Mouse (Mus musculus): ENCODE measurements around the gene Phpt1. TPM values are rescaled to one million over a fixed set of nuclear protein-coding genes. Genes with fewer than 3 reads are reported as not detected.

Phpt1 gene
- polyA plus RNA-seq, 1 experiment from 2014 or later, result 197 TPM

DNA sequence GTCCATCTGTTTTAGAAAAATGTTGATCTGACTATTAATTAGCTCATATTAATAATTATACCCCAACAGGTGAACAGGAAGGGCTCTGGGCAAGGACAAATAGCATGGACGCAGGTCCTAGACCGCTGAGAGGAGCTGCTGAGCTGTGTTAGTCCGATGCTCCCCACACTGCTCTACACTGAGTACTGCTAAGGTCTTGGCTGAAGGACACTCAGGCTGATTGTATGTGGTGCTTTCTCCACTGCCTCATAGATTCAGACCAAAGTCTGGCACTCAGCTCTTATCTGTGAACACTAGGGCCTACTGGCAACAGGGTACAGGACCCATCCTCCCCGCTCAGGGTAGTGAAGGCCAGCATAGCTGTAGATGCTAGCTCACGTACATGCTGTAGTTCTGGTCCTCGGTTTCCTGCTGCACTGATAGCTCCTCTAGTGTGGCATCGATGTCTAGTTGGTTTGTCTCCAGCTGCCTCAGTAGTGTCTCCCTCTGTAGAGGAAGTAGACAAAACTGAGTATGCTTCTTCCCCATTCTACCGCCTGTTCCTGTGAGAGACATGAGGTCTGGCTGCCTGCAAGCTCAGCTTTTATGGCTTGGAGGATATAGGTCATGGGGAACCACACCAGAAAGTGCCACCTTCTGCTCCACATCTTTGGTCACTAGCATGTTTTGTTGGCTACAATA, 13.3 kb upstream of the Phpt1 start:
- Histone ChIP-seq H3K9ac (no peak overlapping the region), H3K27ac (ENCODE audit: low read depth) (no peak overlapping the region), H3K27me3 (ENCODE audit: insufficient read depth, low read length) (no peaks in the 10 kb centered on the region), H3K9me3 (ENCODE audit: low read depth, low read length) (no peaks in the 10 kb centered on the region), H3K36me3 (ENCODE audit: insufficient read depth) (peaks cover 93% of the 10 kb centered on the region), H3K4me2 (no peak overlapping the region), H3K4me1 (ENCODE audit: insufficient read depth) (no peaks in the 10 kb centered on the region), H3K4me3 (ENCODE audit: low read depth, low read length) (no peak overlapping the region)
- WGBS, result 92% methylated on average over 8 of the region's 8 CpGs
- DNase-seq (no peak), ATAC-seq (ENCODE audit: insufficient read depth) (no peak)
- TF ChIP-seq CTCF (IDR thresholded peaks at IDR 0.05; ENCODE audit: low read depth), result no peak

DNA sequence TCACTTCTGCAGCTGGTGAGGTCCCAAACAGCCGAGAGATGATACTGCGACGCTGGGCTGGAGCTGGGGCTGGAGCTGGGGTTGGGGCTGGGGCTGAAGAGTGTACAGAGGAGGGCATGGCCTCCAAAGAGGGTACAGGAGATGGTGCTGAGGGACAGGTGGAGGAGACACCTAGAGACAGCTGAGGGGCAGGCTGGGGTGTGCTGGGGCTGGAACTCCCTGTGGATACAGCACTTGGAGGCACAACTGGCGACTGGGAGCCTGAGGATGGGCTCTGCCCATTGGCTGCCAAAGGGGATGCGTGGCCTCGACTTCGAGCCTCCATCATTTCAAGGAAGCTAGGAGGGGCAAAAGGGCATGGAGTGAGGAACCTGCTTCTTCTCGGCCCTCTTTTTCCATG, 12.3 kb upstream of the Phpt1 start:
- TF ChIP-seq CTCF (IDR thresholded peaks at IDR 0.05; ENCODE audit: low read depth), result no peak
- Histone ChIP-seq H3K9me3 (ENCODE audit: low read depth, low read length) (no peaks in the 10 kb centered on the region), H3K9ac (no peak overlapping the region), H3K4me3 (ENCODE audit: low read depth, low read length) (no peak overlapping the region), H3K27ac (ENCODE audit: low read depth) (no peak overlapping the region), H3K27me3 (ENCODE audit: insufficient read depth, low read length) (no peaks in the 10 kb centered on the region), H3K4me2 (no peak overlapping the region), H3K36me3 (ENCODE audit: insufficient read depth) (peaks cover 90% of the 10 kb centered on the region), H3K4me1 (ENCODE audit: insufficient read depth) (no peaks in the 10 kb centered on the region)
- DNase-seq (no peak), ATAC-seq (ENCODE audit: insufficient read depth) (no peak)
- WGBS, result 88% methylated on average over 8 of the region's 8 CpGs

DNA sequence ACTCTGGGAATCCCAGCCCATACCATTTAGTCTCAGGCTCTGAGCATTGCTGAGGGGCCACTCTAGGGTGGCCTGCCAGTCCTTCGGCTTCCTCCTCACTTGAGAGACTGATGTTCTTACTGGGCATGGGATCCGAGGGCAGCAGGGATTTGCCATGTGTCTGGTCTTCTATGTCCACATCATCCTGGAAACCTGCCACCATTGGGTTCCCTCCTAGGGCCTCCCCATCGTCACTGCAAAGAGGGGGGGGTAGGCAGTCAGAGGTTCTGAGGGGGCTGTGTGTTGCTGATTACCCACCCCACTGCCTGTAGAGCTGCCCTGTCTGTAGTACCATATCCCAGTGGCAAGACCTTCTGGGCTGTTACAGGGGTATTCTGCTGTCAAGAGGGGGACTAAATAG, 10.6 kb upstream of the Phpt1 start:
- no peak for TF ChIP-seq CTCF (IDR thresholded peaks at IDR 0.05; ENCODE audit: low read depth)
- H3K4me1 ChIP-seq (ENCODE audit: insufficient read depth), result 0 out of 2 replicates have a peak, but pooled peaks cover 3% of the 10 kb centered on the region
- 76% methylated on average over 3 of the region's 3 CpGs for WGBS
- DNase-seq (no peak), ATAC-seq (ENCODE audit: insufficient read depth) (no peak)
- no peak overlapping the region for H3K4me3 ChIP-seq (ENCODE audit: low read depth, low read length)
- H3K9ac ChIP-seq, result no peak overlapping the region
- no peak overlapping the region for H3K4me2 ChIP-seq
- no peaks in the 10 kb centered on the region for H3K9me3 ChIP-seq (ENCODE audit: low read depth, low read length)
- peaks cover 8% of the 10 kb centered on the region for H3K27me3 ChIP-seq (ENCODE audit: insufficient read depth, low read length)
- peaks cover 73% of the 10 kb centered on the region for H3K36me3 ChIP-seq (ENCODE audit: insufficient read depth)
- no peak overlapping the region for H3K27ac ChIP-seq (ENCODE audit: low read depth)

DNA sequence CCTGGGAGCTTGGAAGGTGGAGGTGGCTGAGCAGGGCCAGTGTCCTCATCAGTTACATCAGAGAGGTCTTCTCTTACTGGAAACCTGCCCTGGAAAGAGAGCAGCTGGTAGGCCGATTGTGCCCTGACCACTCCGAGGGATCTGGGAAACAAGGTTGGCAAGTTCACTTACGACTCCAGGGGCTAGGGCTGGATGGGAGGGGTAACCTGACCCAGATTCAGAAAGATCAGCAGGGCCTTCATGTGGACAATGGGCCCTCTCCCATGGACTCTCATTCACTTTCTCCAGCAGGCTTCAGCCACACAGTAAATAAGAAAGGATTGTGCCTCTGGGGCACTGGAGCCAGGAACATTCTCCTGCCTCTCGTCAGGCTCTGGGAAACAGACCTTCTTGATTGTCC, 9.8 kb upstream of the Phpt1 start:
- peaks cover 65% of the 10 kb centered on the region for H3K36me3 ChIP-seq (ENCODE audit: insufficient read depth)
- H3K27ac ChIP-seq (ENCODE audit: low read depth), result no peak overlapping the region
- TF ChIP-seq CTCF (IDR thresholded peaks at IDR 0.05; ENCODE audit: low read depth), result no peak
- no peak overlapping the region for H3K4me2 ChIP-seq
- WGBS, result 72% methylated on average over 4 of the region's 4 CpGs
- no peak overlapping the region for H3K4me3 ChIP-seq (ENCODE audit: low read depth, low read length)
- DNase-seq (no peak), ATAC-seq (ENCODE audit: insufficient read depth) (no peak)
- 0 out of 2 replicates have a peak, but pooled peaks cover 3% of the 10 kb centered on the region for H3K4me1 ChIP-seq (ENCODE audit: insufficient read depth)
- H3K27me3 ChIP-seq (ENCODE audit: insufficient read depth, low read length), result peaks cover 16% of the 10 kb centered on the region
- no peak overlapping the region for H3K9ac ChIP-seq
- H3K9me3 ChIP-seq (ENCODE audit: low read depth, low read length), result no peaks in the 10 kb centered on the region

DNA sequence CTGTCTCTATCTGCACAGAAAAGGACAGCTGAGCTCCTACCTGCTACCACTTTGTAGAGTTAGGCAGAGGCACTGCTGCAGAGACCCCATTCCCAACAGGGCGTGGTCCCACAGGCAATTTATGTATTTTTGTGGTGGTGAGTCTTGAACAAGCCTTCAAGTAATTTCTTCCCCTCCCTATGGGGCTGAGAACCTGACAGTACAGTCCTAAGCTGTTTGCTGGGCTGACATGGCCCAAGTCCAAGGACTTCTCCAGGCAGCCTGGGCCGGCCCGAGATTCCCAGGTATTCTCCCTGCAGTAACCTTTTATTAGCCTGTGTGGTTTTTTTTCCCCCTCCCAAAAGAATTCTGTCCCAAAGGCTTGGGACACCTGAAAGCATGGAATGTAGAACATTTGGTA, 9.1 kb upstream of the Phpt1 start:
- H3K4me1 ChIP-seq (ENCODE audit: insufficient read depth), result 0 out of 2 replicates have a peak, but pooled peaks cover 3% of the 10 kb centered on the region
- ATAC-seq (ENCODE audit: insufficient read depth) (no peak), DNase-seq (no peak)
- no peak overlapping the region for H3K27ac ChIP-seq (ENCODE audit: low read depth)
- TF ChIP-seq CTCF (IDR thresholded peaks at IDR 0.05; ENCODE audit: low read depth), result no peak
- H3K27me3 ChIP-seq (ENCODE audit: insufficient read depth, low read length), result peaks cover 23% of the 10 kb centered on the region
- H3K9ac ChIP-seq, result no peak overlapping the region
- H3K4me3 ChIP-seq (ENCODE audit: low read depth, low read length), result no peak overlapping the region
- H3K36me3 ChIP-seq (ENCODE audit: insufficient read depth), result peaks cover 58% of the 10 kb centered on the region
- no peaks in the 10 kb centered on the region for H3K9me3 ChIP-seq (ENCODE audit: low read depth, low read length)
- WGBS, result 84% methylated on average over 3 of the region's 3 CpGs
- H3K4me2 ChIP-seq, result no peak overlapping the region

GRCm38 (mm10) chr2:25583571-25583970, 8.5 kb upstream of the Phpt1 start:
- Histone ChIP-seq H3K27ac (ENCODE audit: low read depth) (no peak overlapping the region), H3K4me1 (ENCODE audit: insufficient read depth) (0 out of 2 replicates have a peak, but pooled peaks cover 3% of the 10 kb centered on the region), H3K27me3 (ENCODE audit: insufficient read depth, low read length) (peaks cover 29% of the 10 kb centered on the region), H3K36me3 (ENCODE audit: insufficient read depth) (peaks cover 56% of the 10 kb centered on the region), H3K9me3 (ENCODE audit: low read depth, low read length) (no peaks in the 10 kb centered on the region), H3K4me2 (no peak overlapping the region), H3K4me3 (ENCODE audit: low read depth, low read length) (no peak overlapping the region), H3K9ac (no peak overlapping the region)
- no peak for TF ChIP-seq CTCF (IDR thresholded peaks at IDR 0.05; ENCODE audit: low read depth)
- no peak for DNase-seq
- no peak for ATAC-seq (ENCODE audit: insufficient read depth)
- WGBS, result 62% methylated on average over 4 of the region's 4 CpGs

GRCm38 (mm10) chr2:25583120-25583481, 8.1 kb upstream of the Phpt1 start:
- no peak overlapping the region for H3K9ac ChIP-seq
- H3K4me2 ChIP-seq, result no peak overlapping the region
- DNase-seq, result no peak
- 71% methylated on average over 6 of the region's 6 CpGs for WGBS
- H3K36me3 ChIP-seq (ENCODE audit: insufficient read depth), result peaks cover 51% of the 10 kb centered on the region
- no peak for TF ChIP-seq CTCF (IDR thresholded peaks at IDR 0.05; ENCODE audit: low read depth)
- no peaks in the 10 kb centered on the region for H3K9me3 ChIP-seq (ENCODE audit: low read depth, low read length)
- H3K27ac ChIP-seq (ENCODE audit: low read depth), result no peak overlapping the region
- ATAC-seq (ENCODE audit: insufficient read depth), result no peak
- no peak overlapping the region for H3K4me3 ChIP-seq (ENCODE audit: low read depth, low read length)
- H3K27me3 ChIP-seq (ENCODE audit: insufficient read depth, low read length), result peaks cover 33% of the 10 kb centered on the region
- H3K4me1 ChIP-seq (ENCODE audit: insufficient read depth), result 0 out of 2 replicates have a peak, but pooled peaks cover 3% of the 10 kb centered on the region
